Mouse (Mus musculus) adrenal gland, postnatal 25 days (tissue): ENCODE results near the gene Smg6. TPM values are rescaled to one million over a fixed set of nuclear protein-coding genes. Genes with fewer than 3 reads are reported as not detected.

Experiments used
- microRNA-seq, 2 experiments: library from miRNA; unstranded; fragments of <30 nt; microRNA quantifications; one replicate each; pipeline ENCODE4 v1.2.0; 2021
- total RNA-seq: library from RNA; stranded (reverse); gene quantifications from 2 replicates; pipeline ENCODE4 v1.2.3, GENCODE M21; 2021

Smg6 gene
- total RNA-seq, 1 experiment from 2014 or later, result 32.8 TPM

Small RNA genes lying within 50 kb of the gene (microRNA-seq; reads per million reads assigned to microRNA genes)
- gene Mir132, result 703 to 856 reads per million in 2 experiments
- 56.9 to 70.1 reads per million in 2 experiments for gene Mir212

Other genes with a start within 250 kb of the Smg6 start
- gene Pafah1b1, start 201.2 kb upstream of the Smg6 start, total RNA-seq, result 141 and 192 TPM in 2 replicates
- gene Mettl16, start 155.0 kb upstream of the Smg6 start, total RNA-seq, result 34.2 and 35.9 TPM in 2 replicates
- 35.5 and 37.7 TPM in 2 replicates for gene Mnt, start 94.9 kb upstream of the Smg6 start, total RNA-seq
- 26.0 and 34.7 TPM in 2 replicates for gene Sgsm2, start 28.8 kb upstream of the Smg6 start, total RNA-seq
- 32.6 and 40.9 TPM in 2 replicates for gene Tsr1, start 27.8 kb upstream of the Smg6 start, total RNA-seq
- 45.8 and 64.4 TPM in 2 replicates for gene Srr, start 125 bp downstream of the Smg6 start, total RNA-seq
- gene Hic1, start 243.7 kb downstream of the Smg6 start, total RNA-seq, result 7.3 and 9.9 TPM in 2 replicates